Mouse (Mus musculus): Measurements from ENCODE around the gene Grik4.

Gene Grik4

DNA sequence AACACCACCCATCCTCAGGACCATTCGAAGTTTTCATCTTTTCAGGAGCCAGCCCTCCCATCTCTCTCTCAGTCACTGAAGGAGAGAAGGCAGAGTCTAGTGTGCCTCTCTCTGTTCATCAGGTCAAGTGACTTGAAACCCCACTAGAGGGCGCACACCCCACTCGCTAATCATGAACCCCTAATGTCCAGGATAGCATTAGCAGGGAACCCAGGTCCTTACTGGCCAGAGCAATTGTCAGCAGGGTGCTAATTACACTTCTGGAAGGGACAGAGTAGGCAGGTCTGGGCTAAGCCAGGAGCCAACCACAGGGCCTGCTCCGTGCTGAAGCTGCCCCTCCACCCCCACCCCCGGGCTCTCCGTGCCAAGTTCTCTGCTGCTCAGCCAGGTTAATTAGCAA is 371.1 kb downstream of the Grik4 start:
- peak; percentile 71 for DNase-seq (ENCODE audit: low spot score)

DNA sequence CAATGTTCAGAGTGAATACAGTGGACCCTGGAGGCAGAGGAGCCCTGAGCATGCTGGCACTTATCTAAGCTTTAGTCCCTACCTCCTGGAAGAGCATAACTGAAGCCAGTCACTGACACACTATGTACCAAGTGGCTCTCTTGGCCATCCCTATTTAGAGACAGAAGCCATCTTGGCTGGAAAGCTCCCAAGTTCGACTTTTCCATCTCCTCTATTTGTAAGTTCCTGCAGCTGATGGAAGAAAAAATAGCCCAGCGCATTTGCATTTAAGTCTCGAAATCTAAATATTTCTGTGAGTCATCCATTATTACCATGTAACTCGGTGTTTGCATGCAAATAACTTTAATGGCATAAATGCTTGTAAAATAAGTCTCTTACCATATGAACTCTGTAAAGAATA is 378.4 kb downstream of the Grik4 start:
- DNase-seq (ENCODE audit: low spot score), result no peak

DNA sequence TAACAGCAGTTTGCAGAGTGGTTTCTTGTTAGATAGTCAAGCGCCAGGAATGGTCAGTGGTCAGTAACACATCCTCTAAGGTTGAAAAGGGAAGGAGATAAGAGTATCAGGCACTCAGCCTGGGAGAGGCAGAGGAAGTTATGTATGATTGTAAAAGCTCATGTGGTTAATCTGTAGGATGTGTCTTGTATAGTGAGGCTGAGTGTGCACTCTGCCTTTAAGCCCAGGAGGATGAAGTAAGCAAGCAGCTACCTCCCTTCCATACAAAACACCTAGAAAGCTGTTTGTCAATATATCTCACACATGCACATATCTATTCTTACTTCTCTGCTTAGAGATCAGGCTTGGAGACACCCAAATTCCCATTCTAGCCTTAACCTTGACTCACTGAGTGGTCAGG is 389.1 kb downstream of the Grik4 start:
- DNase-seq (ENCODE audit: low spot score), result no peak

DNA sequence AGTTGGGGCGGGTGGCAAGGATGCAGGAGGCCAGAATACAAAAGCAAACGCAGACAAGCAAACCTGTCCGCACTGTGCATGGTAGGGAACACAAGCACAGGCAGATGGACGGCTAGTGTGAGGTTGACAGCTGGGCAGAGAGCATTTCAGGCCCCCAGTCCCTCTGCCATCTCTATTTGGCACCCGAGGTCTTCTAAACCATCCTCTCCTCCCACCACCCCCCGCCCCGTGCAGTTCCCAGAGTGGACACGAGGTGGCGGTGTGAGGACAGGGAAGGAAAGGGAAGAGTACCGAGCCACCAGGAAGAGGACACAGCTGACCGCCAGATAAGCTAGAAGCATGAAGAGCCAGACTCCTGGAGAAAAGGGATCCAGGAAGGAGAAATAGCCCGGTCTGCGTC is 394.2 kb downstream of the Grik4 start:
- DNase-seq (ENCODE audit: low spot score), result peak; percentile 78

DNA sequence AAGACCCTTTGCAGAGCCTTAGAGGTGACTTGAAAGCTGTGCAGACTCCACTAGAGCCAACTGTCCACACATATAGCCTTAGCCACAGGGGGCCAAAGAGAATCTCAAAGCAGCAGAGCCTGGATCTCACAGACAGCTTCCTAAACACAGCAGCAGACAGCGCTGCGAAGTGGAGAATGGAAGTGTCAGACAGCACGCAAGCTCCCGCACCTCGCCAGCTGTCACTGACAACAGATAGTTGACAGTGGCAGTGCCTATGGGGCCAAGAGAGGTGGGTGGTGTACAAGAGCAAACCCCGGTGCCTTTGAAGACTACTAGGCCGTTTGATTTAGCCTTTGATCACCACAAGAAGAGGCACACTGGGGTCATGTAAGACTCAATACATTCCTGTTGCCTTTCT is 395.3 kb downstream of the Grik4 start:
- no peak for DNase-seq (ENCODE audit: low spot score)

DNA sequence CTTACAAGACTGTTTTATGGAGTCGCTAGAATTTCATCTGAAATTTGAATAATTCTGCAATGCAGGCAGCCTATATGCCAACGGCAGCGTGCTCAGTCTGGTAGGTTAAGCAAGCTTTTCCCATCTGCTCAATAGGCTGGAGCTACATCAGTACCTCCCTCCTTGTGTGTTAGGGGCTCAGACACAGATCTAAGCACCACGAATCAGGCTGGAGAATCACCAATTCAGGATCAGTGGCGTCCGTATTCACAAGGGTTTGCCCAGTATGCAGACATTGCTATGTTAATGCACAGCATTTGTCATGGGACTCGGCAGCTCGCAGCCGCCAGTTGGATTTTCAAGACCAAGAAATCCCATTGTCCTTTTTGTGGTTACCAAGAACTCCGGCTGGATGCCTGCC is 399.8 kb downstream of the Grik4 start:
- peak; percentile 31 for DNase-seq (ENCODE audit: low spot score)

DNA sequence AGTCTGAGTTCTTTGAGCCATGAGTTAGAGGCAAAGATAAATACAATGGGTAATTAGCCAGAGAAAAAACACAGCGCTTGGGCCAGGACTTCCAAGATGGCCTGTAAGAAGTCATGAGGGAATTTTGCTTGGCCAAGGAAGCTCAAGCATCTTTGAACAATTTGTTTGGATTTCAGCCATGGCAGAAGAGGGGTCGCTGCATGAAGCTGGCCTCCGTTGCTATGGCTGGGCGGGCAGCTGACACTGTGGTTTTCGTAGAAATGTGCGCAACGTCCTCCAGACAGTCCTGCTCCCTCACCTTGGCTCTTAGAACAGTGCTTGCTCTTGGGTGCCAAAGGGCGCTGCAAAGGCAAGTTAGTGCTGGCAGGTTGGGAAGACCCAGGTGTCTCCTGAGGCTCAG is 410.8 kb downstream of the Grik4 start:
- no peak for DNase-seq (ENCODE audit: low spot score)

DNA sequence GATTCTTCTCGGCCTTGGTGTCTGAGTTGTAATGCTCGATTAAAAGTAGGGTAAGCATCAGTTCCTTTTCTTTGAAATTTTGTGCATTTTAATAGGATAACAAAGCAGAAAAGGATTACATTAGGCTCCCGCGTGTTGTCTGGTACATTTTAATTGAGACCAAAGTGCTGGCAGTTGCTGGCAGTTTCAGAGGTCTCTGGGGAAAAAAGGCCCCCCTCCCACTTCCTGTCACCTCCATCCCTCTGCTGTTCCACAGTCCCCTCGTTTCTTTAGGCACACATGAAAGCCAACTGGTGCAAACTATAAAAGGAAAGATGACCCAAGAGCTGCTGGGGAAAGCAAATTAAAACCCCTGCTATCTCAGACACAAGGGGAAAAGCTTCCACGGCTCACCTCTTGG is 411.3 kb downstream of the Grik4 start:
- DNase-seq (ENCODE audit: low spot score), result no peak

DNA sequence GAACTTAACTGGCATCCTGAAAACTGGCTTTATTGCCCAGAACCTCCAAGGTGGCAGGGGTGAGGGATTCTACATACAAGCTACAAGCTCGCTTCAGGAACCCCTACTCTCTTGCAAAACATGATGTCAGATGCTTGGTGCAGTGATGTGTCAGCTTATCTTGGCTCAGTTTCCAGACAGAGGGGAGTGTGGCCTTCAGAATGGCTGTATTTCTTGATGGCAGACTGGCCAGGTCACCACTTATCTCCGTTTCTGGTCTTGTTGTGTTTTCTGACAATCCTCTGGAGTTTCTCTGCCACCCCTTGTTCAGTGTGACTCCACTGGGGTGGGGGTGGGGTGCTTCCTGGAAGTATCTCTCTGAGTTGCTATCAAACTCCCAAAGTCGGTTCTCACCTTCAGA is 412.3 kb downstream of the Grik4 start:
- no peak for DNase-seq (ENCODE audit: low spot score)

DNA sequence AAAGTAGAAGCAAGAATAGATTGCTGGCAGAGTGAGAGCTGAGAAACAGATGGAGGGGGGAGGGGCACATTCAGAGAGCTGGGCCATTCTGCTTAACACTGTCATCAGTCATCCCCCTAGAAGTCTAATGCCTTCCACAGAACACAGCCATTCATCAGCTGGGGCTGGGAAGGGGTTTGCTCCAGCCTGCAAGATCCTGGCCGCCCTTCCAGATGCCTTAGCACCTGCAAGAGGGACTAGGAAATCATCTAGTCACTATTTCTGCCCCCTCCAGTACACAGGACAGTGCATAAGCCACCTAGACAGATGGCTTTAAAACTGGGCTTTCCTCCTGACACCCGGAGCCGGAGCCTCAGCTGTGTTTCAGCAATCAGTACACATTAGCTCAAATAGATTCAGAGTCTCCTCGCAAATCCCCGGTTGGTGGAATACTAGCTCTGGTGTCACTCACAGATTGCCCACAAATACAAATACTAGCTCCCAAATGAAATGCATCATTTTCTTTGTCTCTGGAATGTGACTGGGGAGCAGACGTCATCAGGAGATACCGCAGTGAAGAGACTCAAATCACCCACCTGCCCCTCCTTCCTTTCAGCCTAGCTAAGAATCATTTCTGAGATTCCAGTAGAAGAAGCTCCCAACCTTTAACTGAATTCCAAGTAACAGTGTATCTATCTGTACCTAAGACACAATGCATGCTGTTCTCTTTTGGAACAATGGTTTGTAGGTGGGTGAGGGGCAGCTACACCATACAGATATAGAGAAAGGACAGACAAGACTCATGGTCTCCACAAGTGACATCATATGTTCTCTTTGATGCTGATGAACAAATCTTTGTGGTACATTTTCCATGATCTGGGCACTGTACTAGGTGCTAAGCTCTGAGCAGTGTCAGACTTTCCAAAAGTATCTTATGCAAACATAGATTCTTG is 413.8 kb downstream of the Grik4 start:
- peak; percentile 67 for DNase-seq (ENCODE audit: low spot score)

DNA sequence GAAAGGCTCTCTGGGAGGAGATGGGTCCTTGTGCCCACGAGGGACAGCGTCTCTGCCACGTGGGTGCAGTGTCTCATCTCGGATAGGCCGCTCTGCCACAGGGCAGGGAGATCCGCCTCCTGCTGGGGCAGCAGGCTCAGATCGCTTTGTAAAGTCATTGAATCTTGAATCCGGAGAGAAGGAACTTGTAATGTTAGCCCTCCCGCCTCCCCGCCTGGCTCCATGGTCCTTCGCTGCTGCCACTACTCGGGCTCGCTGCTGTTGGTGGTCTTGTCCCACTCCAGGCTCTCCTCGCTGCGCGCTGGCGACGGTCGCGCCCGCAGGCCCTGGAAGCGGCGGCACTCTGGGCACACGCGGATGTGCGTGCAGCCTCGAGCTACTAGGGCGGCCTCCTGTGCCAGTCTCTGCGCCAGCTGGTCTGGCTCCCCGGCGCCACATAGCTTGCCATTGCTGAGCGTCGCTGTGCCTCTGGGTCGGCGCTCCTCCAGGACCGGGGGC is 423.7 kb downstream of the Grik4 start:
- DNase-seq (ENCODE audit: low spot score), result peak; percentile 53

DNA sequence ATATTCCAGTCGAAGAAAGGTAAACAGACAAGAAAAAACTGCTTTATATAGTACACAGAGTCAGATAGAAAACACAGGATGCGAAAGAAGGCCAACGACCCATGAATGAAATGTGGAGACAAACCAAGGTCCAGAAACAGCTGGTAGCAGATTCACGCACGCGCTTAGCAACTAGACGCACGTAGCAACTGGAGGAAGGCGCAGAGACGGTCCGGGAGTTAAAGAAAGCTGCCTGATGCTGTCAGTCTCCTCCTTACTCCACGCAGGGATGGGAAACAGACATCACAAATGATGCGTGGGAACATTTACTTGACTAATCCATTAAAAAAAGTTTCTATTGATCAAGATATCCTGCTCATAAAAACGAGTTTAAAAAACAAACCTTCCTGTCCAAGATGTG is 426.1 kb downstream of the Grik4 start:
- DNase-seq (ENCODE audit: low spot score), result no peak

DNA sequence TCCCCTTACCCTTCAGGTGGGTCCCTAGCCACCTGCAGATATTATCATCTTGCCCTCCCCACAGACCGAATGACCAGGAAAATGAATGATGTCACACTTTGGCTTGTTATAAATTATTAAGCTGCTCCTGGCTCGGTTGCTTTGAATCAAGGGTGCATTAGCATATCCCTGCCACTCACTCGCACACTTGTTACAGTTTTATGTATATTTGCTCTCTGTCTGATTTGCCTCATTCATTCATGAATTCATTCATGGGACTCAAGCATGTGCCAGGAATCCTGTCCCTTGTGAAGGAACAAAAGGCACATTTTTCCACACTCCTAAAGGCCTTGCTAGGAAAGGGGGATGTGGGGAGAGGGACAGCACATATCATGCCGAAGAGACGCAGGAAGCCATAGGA is 431.1 kb downstream of the Grik4 start:
- DNase-seq (ENCODE audit: low spot score), result no peak

DNA sequence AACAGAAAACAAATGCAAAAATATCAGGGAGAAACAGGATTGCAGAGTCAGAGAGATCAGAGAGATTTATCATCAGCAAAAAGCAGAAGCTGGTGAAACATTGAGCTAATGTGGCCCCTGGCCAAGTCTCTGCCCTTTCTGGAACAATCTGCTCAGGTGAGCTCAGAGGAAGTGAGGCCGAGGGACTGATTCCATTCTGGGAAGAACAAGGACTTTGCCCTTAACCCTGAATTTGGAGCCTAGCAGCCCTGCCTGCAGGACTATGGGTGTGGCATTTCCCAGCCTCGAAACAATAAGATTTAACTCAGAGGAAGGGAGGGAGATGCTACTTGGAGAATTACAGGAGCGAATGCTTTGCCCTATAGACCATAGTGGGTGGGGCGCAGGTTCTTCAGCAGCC is 432.0 kb downstream of the Grik4 start:
- DNase-seq (ENCODE audit: low spot score), result no peak

DNA sequence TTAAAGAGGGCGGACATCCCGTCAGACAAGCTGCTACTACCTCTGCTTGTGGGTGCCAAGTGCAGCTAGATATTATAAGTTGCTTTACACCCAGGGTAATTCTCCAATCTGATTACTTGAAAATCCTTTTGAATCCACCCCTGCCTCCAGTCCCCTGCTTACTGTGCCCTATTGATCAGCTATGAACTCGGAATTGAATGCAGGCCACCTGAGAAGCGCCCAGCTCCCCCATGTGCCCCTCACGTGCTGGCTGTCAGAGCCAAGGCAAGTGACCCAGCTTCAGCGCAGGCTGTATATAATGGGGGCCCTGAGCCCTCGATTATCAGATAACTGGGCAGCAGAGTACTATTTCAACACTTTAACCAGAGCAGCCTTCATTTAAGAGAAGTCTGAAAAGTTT is 436.1 kb downstream of the Grik4 start:
- DNase-seq (ENCODE audit: low spot score), result no peak

DNA sequence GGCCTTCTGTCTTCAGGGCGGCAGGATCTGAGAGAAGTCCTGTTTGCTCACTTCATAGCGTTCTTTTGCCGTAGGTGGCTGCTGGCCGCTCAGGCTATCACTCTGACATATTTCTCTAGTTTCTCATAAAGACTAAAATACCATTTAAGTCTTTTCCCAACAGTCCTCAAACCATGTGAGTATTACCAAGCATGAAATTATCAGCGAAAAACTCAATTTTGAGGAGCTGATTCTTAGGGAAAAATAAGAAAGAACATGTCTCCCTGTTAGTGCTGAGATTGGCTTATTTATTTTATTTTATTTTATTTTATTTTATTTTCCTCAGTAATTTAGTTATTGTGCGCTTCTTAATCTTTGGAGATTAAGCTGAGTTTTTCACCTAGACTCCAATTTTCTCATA is 436.6 kb downstream of the Grik4 start, which contains the start of gene Tbcel:
TSS of gene Tbcel (minus strand) at position 101 of the 400 bp plus-strand sequence.
- no peak for DNase-seq (ENCODE audit: low spot score)

DNA sequence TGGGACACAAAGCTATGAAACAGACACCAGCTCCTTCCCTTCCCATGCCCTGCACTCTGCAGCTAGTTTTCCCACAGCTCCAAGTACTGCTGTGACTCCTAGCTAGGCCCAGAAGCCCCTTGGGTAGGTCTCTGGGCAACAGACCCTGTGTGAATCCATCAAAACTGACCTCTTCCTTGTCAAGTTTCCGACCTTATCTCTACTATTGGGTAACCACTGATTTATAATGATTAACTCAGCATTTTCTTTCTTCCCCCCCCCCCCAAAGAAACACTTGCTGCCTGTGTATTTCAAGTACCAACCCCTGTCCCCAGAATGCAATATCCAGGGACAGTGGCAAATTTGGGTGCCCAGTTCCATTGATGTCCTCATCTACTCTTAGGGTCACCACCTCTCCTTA is 437.3 kb downstream of the Grik4 start:
- no peak for DNase-seq (ENCODE audit: low spot score)

DNA sequence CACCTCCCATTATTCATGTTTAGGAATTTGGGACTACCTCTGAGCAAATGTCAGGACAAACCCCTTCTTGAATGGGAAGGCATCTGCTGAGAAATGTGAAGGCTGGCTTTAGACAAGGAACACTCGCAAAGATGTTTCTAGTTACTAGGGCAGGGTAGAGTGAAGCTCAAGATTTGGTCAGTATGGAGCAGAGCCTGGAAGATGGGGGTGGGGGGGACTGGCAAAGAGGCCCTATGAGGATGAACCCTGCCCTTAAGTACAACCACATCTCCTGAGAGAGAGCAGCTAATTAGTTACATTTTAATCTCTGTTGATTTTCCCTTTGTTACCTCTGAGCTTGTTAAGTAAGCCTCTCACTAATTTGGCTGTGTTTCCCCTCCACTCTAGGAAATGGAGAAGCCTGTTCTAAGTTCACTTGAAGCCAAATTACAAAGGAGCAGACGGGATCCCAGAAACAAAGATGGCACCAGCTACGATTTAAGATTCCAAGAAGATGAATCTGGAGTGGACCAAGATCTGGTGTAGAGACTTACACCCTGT is 439.3 kb downstream of the Grik4 start:
- no peak for DNase-seq (ENCODE audit: low spot score)

DNA sequence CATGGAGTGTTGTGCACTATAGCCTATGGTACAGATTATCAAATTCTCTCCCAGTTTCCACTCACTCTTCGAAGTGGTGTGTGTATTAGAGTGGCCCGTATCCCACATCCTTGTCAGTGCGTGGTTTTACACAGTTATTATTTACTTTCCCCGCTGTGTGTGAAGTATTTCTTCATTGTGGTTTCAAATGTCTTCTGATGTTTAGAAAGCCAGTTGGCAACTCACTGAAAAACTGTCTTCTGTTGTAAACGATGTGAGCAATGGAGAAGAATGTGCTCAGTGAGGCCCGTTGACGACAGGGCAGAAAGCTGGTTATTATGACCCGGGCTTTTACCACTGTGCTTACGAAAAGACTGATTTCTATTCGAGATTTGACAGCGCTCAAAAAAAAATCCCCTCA is 439.7 kb downstream of the Grik4 start:
- no peak for DNase-seq (ENCODE audit: low spot score)

DNA sequence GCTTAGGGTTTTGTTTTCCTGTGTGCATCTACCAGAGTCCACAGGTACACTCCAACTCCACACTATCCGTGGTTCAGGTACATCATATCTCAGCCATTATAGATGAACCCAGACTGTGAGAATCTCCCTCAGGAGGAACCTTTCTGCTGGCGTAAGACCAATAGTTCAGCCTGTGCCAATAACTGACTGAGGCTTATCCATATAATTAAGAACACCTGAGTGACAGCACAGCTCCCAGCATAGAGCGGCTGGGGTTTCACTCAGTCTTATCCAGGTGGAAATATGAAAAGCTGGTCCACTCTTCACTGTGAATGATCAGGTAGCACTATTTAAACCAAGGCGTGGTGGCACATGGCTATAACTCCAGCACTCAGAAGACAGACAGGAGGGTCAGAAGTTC is 440.6 kb downstream of the Grik4 start:
- DNase-seq (ENCODE audit: low spot score), result no peak

DNA sequence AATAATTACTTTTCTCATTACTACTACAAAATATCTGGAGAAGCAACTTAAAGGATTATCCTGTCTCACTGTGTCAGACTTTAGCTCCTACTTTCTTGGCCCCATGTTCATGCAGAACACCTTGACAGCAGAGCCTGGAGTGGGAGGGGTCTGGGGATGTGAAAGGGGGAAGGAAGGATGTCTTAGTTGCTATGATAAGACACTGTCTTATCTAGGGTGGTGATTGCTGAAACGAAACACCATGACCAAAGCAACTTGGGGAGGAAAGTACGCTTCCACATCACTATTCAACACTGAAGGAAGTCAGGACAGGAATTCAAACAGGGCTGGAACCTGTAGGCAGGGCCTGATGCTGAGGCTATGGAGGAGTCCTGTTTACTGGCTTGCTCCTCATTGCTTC is 448.0 kb downstream of the Grik4 start:
- no peak for DNase-seq (ENCODE audit: low spot score)

DNA sequence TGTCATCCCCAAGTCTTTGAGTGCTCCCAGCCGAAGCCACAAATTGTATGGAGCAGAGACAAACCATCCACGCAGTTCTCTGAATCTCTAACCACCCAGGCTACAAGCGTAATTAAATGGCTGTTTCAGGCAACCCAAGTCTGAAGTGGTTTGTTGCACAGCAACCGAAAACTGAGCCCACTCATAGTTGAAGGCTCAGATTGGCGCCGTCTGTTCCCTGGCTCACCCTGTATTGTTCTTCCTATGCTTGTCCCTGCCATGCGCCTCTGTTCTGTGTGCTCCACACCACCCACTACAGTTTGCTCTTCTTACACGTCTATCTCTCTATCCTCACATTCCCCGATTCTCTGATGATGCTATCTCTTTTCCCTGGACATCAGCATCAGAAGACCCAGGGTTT is 452.5 kb downstream of the Grik4 start:
- DNase-seq (ENCODE audit: low spot score), result peak; percentile 77

DNA sequence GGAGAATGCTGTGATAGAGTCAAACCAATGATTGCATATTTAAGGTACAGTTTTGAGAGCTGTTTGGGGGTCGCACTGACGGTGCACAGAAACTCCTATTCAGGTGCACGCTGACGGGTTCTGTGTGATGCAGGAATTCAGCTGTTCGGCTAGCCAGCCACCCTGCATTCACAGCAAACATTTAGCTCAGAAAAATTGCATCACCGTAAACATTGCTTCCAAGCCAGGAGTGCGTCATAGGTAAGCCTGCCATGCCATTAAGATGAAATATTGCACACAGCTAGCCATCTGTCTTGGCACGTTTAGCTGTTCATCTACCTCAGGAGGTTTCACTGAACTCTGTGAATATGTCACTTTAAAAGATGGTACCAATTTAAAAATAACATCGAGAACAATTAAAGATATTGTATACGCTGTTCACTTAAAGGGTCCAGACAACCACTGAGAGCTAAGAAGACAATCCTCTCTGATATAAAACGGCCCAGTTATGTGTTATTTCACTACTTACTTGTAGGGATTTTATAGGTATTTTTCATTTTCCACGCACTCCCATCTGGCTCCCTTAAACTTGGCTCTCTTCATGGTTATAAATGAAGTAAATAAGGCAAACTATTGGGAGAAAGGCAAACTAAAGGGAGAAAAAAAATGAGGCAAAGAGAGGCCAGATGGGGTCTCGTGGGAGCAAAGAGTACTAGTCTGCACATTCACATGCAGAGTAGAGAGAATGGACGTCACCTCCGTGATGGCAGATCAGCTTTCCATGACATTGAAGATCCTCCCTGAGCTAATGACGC is 453.5 kb downstream of the Grik4 start:
- DNase-seq (ENCODE audit: low spot score), result peak; percentile 39

Measured in layer of hippocampus, adult 11-12 months (tissue).